Mouse (Mus musculus): Measurements from ENCODE around the gene Ncf2.
A peak's percentile ranks its signal among the peaks of the same experiment; 100 is the strongest.

The Ncf2 gene

GRCm38 (mm10) chr1:152796683-152797263 is 3.2 kb upstream of the Ncf2 start:
- no peak for DNase-seq (ENCODE audit: low spot score in 2 of 2)

GRCm38 (mm10) chr1:152798125-152798524 is 1.9 kb upstream of the Ncf2 start:
- no peak for DNase-seq (ENCODE audit: low spot score in 2 of 2)

DNA sequence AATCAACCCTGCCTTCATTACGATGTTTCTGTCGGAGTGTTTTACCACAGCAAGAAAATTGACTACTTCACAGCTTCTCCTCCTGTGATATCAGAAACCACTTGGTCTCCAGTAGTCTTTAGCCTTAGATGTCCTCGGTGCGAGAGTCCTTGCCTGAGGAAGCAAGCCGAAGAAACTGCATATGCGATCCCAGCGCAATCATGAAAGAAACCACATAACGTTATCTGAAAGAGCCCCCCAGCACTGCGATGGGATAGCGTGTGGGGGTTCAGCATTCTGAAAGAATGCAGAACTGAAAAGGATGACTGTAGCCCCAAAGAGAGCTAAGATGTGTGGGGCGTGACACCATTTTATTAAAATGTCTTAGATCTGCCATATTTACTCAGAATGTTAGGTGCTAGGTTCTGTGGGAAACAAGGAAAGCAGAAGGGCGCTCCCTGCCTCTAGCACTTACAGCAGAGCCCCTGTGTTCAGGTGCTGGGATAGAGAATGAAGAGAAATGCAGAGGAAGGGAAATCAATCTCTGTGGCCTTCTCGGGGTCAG is 711 bp downstream of the Ncf2 start:
- DNase-seq (ENCODE audit: low spot score in 2 of 2), result no peak

- DNase-seq (ENCODE audit: low spot score in 2 of 2), result no peak
Measured at GRCm38 (mm10) chr1:152804907-152805306, 4.9 kb downstream of the Ncf2 start.

DNA sequence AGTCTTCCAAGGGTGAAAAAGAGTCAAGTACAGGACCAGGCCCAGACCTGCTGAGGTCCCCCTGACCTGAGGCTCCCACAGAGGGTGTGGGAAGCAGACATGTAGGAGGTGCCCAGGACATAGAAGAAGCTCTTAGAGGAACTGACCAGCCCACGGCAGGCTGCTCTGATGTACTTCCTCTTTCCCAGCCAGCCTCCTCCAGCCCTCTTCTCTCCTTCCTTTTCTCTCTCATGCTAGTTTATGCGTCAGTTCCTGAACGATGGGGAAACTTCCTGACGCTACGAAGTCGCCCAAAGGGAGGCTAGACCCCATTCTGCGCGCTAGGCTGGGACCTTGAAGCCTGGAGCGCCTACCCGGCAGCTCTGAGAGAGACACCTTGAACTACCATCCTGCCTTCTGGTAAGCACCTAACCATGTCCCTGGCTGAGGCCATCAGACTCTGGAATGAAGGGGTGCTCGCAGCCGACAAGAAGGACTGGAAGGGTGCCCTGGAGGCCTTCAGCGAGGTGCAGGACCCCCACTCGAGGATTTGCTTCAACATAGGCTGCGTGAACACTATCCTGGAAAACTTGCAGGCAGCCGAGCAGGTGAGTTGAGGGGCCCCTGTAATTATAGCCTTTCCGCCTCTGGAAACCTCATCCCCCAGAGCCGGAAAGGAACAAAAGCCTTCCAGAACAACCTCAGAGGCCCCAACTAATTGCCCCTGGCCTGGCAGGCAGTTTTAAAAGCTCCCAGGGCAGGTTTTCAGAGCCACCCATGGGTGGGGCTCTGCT is 7.8 kb downstream of the Ncf2 start:
- DNase-seq (ENCODE audit: low spot score in 2 of 2), result no peak

- DNase-seq (ENCODE audit: low spot score in 2 of 2), result no peak
Measured at GRCm38 (mm10) chr1:152808392-152808680, 8.3 kb downstream of the Ncf2 start.

DNA sequence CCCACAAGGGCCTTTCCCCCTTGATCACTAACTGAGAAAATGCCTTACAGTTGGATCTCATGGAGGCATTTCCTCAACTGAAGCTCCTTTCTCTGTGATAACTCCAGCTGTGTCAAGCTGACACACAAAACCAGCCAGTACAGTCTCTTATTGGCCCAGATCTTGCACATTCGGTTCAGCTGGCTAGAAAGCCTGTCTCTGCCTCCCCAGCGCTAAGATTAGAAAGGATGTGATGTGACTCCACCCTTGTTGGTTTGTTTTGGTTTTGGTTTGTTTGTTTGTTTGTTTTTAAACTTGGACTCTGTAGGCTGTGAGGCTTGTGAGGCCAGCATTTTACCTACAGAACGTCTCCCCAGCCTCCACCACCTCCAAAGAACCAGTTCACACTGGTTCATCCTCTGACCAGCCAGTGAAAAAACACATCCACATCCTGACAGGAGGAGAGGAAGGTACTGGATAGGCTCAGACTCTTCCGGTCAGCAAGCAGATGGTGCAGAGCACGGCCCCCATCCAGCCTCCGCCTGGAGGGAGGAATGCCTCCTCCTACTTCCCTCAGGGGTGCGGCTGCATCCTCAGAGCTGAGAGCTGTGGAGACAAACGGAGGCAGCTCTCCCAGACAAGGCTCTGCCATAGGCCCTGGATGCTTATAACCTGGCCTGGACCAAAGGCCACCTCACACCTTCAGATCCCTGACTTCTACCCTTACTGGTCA is 9.7 kb downstream of the Ncf2 start:
- no peak for DNase-seq (ENCODE audit: low spot score in 2 of 2)

DNA sequence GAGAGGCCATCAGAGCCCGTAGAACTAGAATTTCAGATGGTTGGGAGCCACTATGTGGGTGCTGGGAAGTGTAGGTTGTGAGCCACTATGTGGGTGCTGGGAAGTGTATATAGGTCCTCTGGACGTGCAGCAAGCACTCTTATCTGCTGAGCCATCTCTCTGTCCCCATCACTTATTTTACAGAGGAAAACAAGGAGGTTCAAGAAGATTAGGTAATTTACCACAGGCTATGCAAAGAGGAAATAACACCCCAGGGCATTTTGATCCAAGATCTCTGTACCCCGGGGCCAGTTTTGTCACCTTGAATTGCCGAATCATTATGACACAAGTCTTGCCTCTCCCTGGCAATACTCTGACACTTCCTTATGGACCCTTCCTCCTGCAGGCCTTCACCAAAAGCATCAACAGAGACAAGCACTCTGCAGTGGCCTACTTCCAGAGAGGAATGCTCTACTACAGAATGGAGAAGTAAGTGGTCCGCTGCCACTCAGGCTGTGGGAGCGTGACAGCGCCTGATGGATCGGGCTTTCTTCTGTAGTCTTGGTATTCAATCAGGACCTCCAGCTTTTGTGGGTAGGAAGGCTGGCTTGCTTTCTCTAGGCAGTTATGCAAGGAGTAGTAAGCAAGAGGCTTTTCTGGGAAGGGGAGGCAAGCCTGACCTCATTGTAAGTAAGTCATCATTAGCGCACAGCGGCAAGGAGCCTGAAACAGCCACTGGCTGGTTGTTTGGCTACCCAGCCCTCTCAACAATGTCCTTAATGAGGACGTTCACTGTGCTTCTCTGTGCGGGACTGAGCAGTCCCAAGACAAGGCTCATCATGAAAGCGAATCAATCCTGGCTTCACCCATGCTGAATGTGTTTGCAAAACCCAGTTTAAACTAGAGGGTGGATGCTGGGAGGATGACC is 10.8 kb downstream of the Ncf2 start:
- no peak for DNase-seq (ENCODE audit: low spot score in 2 of 2)

DNA sequence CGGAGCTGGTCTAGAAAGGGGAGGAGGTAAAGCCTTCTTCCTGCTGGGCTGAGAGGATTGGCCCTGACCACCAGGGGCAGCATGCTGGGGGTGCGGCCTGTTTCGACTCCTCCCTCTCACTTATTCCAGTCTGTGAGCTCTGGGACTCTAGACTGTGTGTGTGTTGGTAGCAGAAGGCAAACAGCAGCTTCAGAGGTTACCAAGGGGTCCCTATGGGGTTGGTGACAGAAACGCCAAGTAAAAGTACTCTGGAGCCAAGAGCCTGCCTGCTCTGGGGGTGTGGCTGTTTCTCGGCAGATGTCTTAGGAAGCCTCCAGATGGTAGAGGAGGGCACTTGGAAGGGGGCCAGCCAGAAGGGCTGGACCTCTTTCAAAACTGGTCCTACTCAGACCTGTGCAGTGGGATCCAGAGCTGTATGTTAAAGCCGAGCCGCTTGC is 15.3 kb downstream of the Ncf2 start:
- DNase-seq (ENCODE audit: low spot score in 2 of 2), result no peak

DNA sequence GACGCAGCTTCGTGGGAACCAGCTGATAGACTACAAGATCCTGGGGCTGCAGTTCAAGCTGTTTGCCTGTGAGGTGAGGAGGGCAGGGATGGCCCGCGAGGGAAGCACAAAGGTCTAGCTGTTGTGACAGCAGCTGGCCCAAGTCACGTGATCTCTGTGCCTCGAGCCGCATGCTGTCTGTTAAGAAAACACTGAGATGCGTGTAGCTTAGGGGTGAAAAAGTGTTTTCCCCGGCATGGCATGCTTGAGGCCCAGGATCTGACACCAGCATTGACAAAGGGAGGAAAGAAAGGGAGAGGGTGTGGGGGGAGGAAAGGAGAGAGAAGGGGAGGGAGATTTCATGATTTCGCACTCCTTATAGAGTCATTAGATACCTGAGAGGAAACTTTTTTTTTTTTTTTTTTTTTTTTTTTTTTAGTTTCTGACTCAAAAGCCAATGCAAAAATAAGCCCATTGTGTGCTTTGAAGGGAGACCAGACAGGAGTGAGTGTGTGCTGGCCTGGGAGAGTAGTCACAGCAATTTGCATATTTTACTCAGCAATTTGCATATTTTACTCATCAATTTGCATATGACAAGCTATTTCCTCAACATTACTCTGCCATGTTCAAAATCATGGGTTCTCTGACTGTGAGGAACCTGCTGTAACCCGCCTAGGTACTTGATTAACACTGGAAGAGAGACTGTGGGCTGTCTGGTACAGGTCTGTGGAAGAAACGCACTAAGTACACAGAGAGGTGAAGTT is 17.2 kb downstream of the Ncf2 start:
- DNase-seq (ENCODE audit: low spot score in 2 of 2), result no peak

DNA sequence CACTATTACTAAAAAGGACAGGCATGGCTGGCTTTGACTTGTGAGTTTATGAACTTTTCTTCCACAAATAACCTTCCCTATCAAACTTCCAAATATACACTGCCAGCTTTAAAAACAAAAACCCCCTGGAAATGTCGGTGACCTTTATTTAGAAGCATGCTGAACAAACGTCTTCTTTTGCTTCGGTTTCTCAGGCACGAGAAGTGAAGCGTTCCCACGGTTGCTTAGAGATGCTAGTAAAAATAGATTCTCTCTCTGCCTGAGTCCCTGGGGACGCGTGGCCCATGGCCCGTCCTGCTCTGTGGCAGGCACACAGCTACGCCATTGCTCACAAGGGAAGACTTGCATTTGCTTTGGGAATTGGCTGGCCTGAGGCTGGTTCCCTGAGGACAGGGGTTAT is 17.8 kb downstream of the Ncf2 start:
- no peak for DNase-seq (ENCODE audit: low spot score in 2 of 2)

DNA sequence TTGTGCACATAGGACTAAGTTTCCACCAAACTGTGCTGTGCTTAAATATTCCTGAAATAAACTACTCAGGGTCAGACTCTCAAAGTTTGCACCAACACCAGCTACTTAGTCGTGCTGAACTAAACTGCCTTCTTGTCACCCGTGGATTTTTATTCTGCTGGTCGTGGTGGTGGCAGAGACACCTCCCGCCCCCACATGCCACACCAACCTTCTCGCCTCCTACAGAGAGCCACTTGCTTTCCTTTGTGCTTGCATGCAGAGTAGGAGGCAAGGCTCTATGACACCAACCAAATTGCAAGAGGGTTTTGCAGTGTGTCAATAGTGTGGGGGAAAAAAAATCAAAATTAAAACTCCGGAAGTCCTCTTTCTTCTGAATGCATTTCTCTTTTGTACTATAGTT is 19.6 kb downstream of the Ncf2 start:
- no peak for DNase-seq (ENCODE audit: low spot score in 2 of 2)

GRCm38 (mm10) chr1:152820911-152821695 is 21.1 kb downstream of the Ncf2 start:
- no peak for DNase-seq (ENCODE audit: low spot score in 2 of 2)

- peak in 1 of 2 experiments; percentile 29 for DNase-seq (ENCODE audit: low spot score in 2 of 2)
Measured at GRCm38 (mm10) chr1:152821746-152822145, 21.8 kb downstream of the Ncf2 start.

DNA sequence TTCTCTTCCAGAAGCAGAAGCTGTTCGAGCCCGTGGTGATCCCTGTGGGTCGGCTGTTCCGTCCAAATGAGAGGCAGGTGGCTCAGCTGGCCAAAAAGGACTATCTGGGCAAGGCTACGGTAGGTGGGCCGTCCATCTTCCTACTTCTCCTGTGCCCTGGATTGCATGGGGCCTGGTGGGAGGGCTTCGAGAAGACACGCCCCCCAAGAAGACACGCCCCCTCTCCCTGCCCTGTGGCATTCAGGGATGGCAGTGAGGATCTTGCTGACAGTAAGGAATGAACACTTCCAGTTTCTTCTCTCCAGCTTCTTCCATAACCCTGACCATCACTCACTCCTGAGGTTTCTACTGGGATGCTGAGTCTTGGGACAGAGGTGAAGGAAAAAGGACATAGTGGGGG is 24.2 kb downstream of the Ncf2 start:
- no peak for DNase-seq (ENCODE audit: low spot score in 2 of 2)

DNA sequence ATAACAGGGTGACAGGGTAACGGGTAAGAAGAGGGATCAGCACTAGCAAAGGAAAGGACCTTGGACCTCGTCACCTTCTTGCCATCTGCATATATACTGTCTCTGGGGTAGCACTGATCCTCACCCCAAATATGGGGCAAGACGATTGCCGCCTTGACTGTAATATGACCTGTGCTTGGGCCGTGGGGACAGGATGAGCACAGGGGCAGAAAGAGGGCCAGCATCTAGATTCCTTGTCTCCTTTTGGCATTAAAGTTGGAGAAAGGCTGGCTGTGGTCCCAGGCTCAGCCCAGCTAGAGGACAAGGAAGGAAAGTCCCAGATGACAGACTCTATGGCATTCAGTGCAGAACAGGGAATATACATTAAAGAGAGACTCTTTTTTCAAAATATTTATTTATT is 26.5 kb downstream of the Ncf2 start:
- no peak for DNase-seq (ENCODE audit: low spot score in 2 of 2)

DNA sequence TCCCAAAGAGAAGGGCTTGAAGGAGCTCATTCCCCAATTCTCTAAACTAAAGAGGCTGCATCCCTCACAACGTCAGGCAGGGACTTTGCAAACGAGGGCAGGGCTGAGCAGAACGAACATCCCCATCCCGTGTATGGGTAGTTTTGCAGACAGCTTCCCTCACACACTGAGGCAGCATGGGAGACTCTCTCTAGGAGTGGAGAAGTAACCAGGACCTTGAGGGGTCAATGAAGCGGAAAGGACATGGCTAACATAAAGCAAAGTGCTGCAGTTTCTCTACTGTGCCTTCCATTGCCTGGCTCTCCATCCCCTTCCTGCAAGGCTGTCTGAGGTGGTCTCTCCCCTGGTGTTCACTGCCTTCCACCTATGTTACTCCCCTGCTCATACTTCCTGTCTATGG is 28.2 kb downstream of the Ncf2 start:
- no peak for DNase-seq (ENCODE audit: low spot score in 2 of 2)

GRCm38 (mm10) chr1:152828637-152829355 is 28.8 kb downstream of the Ncf2 start:
- no peak for DNase-seq (ENCODE audit: low spot score in 2 of 2)

- no peak for DNase-seq (ENCODE audit: low spot score in 2 of 2)
Measured at GRCm38 (mm10) chr1:152830054-152830453, 30.1 kb downstream of the Ncf2 start.

- DNase-seq (ENCODE audit: low spot score in 2 of 2), result peak; percentile 48 to 66
Measured at GRCm38 (mm10) chr1:152831003-152831402, 31.0 kb downstream of the Ncf2 start.
